Mouse (Mus musculus): ENCODE results near the gene Zbtb18. TPM values are rescaled to one million over a fixed set of nuclear protein-coding genes. Genes with fewer than 3 reads are reported as not detected.

Zbtb18 gene
- polyA plus RNA-seq, 1 experiment from 2014 or later: 2.5 TPM

DNA sequence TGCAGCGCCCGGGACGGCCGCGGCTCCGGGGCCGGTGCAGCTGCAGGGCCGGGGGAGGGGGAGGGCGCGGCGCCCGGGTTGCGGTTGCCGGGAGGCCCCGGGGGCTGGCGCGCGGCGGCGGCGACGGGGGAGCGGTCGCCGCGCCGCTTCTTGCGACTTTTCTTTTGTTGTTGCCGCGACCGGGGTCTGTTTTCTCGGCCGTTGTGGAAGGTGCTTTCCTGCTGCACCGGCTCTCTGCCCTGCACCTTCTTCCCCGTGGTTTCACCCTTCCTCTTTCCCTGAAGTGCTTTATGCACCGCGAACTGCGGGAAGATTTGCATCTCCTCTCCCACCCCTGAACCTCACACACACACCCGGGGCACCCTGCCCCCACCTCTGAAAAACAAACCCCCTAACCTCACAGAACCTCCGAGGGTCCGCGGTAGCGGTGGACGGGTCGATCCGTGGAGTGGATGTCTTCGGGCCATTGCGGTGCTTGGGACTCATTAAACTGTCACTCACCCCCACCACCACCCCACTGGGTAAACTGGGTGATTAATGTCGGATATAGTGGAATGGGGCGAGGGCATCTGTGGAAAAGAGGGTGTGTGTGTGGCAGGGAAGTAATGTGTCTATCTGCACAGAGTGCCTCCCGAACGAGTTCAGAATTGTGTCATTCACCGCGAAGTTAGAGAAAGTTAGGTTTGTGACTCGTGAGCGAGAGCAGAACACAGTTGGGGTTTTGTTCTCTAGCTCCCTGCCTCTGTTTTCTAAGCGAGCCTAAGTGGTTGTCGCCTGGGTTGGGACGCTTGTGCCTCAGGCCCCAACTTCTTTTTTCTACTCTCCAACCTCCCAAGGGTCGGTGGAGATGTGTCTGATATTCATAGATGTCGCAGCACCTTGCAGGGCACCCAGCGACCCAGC is 921 bp downstream of the Zbtb18 start:
- Histone ChIP-seq H3K4me1 (ENCODE audit: control insufficient read depth in 2 of 2, insufficient read depth in 2 of 2, low read length in 2 of 2) (peaks cover 5 to 28% of the 10 kb centered on the region in 2 experiments; a peak in 3 of 4 replicates), H3K36me3 (ENCODE audit: control insufficient read depth, insufficient read depth, low read length) (peaks cover 9% of the 10 kb centered on the region), H3K4me2 (ENCODE audit: low read length) (peak overlapping the region; percentile 89), H3K9ac (ENCODE audit: low read length) (peak overlapping the region; percentile 94), H3K27me3 (ENCODE audit: control insufficient read depth, insufficient read depth, low read length) (no peaks in the 10 kb centered on the region), H3K9me3 (ENCODE audit: control insufficient read depth, low read length) (no peaks in the 10 kb centered on the region), H3K4me3 (ENCODE audit: control insufficient read depth in 1 of 2, insufficient read depth in 1 of 2, low read depth in 1 of 2, low read length in 2 of 2) (peak overlapping the region; percentile 79 to 91), H3K27ac (replicated peaks in 1 of 2; ENCODE audit: control insufficient read depth in 1 of 2, insufficient read depth in 1 of 2, low read depth in 2 of 2, low read length in 2 of 2) (peak overlapping the region; percentile 22 to 96; a peak in 2 of 4 replicates)
- no peak for ATAC-seq (ENCODE audit: insufficient number of reproducible peaks, insufficient read depth, low FRiP score, low read depth)
- 1% methylated on average over 39 of the region's 62 CpGs for WGBS

GRCm38 (mm10) chr1:177443724-177444482 is 1.8 kb downstream of the Zbtb18 start:
- H3K36me3 ChIP-seq (ENCODE audit: control insufficient read depth, insufficient read depth, low read length): peaks cover 16% of the 10 kb centered on the region
- H3K9ac ChIP-seq (ENCODE audit: low read length): peak overlapping the region; percentile 94
- H3K27me3 ChIP-seq (ENCODE audit: control insufficient read depth, insufficient read depth, low read length): no peaks in the 10 kb centered on the region
- H3K9me3 ChIP-seq (ENCODE audit: control insufficient read depth, low read length): no peaks in the 10 kb centered on the region
- WGBS: 36% methylated on average over 9 of the region's 9 CpGs
- peak overlapping the region; percentile 79 to 91 for H3K4me3 ChIP-seq (ENCODE audit: control insufficient read depth in 1 of 2, insufficient read depth in 1 of 2, low read depth in 1 of 2, low read length in 2 of 2)
- ATAC-seq (ENCODE audit: insufficient number of reproducible peaks, insufficient read depth, low FRiP score, low read depth): no peak
- peak overlapping the region; percentile 89 for H3K4me2 ChIP-seq (ENCODE audit: low read length)
- H3K4me1 ChIP-seq (ENCODE audit: control insufficient read depth in 2 of 2, insufficient read depth in 2 of 2, low read length in 2 of 2): peaks cover 5 to 28% of the 10 kb centered on the region in 2 experiments
- no peak overlapping the region for H3K27ac ChIP-seq (replicated peaks in 1 of 2; ENCODE audit: control insufficient read depth in 1 of 2, insufficient read depth in 1 of 2, low read depth in 2 of 2, low read length in 2 of 2)

GRCm38 (mm10) chr1:177444483-177444810 is 2.3 kb downstream of the Zbtb18 start:
- no peak overlapping the region for H3K9ac ChIP-seq (ENCODE audit: low read length)
- no peak for ATAC-seq (ENCODE audit: insufficient number of reproducible peaks, insufficient read depth, low FRiP score, low read depth)

DNA sequence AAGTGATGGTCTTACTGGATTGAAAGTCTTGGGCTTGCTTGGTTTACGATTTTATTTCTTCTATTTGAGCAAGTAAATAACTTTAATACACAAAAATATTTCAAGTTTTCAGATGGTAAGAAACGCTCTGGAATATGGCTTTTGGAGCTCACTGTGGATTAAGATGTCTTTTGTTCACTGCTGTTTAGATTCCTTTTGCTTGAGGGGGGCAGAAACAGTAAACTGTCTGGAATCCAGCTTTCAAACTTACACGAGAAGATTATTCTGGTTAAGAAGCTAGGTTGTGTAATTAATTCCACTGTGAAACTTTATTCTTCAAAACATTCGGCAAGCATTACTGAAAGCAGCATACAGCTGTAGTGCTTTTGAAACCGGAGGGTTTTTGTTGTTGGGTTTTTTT is 2.8 kb downstream of the Zbtb18 start:
- peaks cover 19% of the 10 kb centered on the region for H3K36me3 ChIP-seq (ENCODE audit: control insufficient read depth, insufficient read depth, low read length)
- H3K27me3 ChIP-seq (ENCODE audit: control insufficient read depth, insufficient read depth, low read length): no peaks in the 10 kb centered on the region
- H3K4me1 ChIP-seq (ENCODE audit: control insufficient read depth in 2 of 2, insufficient read depth in 2 of 2, low read length in 2 of 2): peaks cover 5 to 28% of the 10 kb centered on the region in 2 experiments
- 60% methylated on average over 5 of the region's 5 CpGs for WGBS
- H3K9me3 ChIP-seq (ENCODE audit: control insufficient read depth, low read length): no peaks in the 10 kb centered on the region
- peak overlapping the region; percentile 39 for H3K4me2 ChIP-seq (ENCODE audit: low read length)
- H3K27ac ChIP-seq (replicated peaks in 1 of 2; ENCODE audit: control insufficient read depth in 1 of 2, insufficient read depth in 1 of 2, low read depth in 2 of 2, low read length in 2 of 2): no peak overlapping the region
- no peak overlapping the region for H3K4me3 ChIP-seq (ENCODE audit: control insufficient read depth in 1 of 2, insufficient read depth in 1 of 2, low read depth in 1 of 2, low read length in 2 of 2)
- ATAC-seq (ENCODE audit: insufficient number of reproducible peaks, insufficient read depth, low FRiP score, low read depth): no peak
- H3K9ac ChIP-seq (ENCODE audit: low read length): no peak overlapping the region

More at GRCm38 (mm10) chr1:177444483-177444810, 2.3 kb downstream of the Zbtb18 start:
- Histone ChIP-seq H3K27ac (replicated peaks in 1 of 2; ENCODE audit: control insufficient read depth in 1 of 2, insufficient read depth in 1 of 2, low read depth in 2 of 2, low read length in 2 of 2) (no peak overlapping the region), H3K27me3 (ENCODE audit: control insufficient read depth, insufficient read depth, low read length) (no peaks in the 10 kb centered on the region), H3K36me3 (ENCODE audit: control insufficient read depth, insufficient read depth, low read length) (peaks cover 19% of the 10 kb centered on the region), H3K4me1 (ENCODE audit: control insufficient read depth in 2 of 2, insufficient read depth in 2 of 2, low read length in 2 of 2) (peaks cover 5 to 28% of the 10 kb centered on the region in 2 experiments), H3K4me3 (ENCODE audit: control insufficient read depth in 1 of 2, insufficient read depth in 1 of 2, low read depth in 1 of 2, low read length in 2 of 2) (no peak overlapping the region), H3K9me3 (ENCODE audit: control insufficient read depth, low read length) (no peaks in the 10 kb centered on the region), H3K4me2 (ENCODE audit: low read length) (peak overlapping the region; percentile 89)
- 32% methylated on average over 3 of the region's 3 CpGs for WGBS

DNA sequence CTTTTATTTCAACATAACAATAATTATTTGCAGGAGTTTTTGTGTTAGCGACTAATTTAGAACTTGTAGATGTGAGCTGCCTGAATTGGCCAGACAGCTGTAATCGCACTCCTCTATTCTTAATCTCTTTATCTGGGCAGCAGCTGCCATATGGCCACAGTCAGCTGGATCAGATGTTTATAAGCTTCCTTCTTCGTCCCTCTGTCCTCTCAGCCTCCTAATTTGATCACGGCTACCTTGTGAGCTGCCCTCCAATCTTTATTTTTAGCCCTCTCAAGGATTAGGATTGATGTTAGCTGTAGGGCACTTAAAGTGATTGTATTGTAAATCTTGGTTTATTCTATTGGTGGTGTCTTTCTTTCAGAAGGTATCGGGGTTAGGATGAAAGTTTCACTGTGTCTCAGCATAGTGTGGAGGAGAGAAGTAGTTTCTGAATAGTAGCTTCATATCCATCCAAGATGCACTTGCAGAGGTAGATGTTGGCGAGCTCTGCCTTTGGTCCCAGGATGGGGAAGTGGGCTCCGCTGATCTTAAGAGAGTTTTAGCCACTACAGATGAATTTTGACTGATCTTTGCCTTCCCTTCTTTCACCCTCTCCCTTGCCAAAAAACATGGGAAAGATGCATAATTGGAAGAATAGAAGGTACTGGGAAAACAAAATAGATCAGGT is 3.4 kb downstream of the Zbtb18 start:
- Histone ChIP-seq H3K4me2 (ENCODE audit: low read length) (peak overlapping the region; percentile 39), H3K27me3 (ENCODE audit: control insufficient read depth, insufficient read depth, low read length) (no peaks in the 10 kb centered on the region), H3K4me3 (ENCODE audit: control insufficient read depth in 1 of 2, insufficient read depth in 1 of 2, low read depth in 1 of 2, low read length in 2 of 2) (no peak overlapping the region), H3K4me1 (ENCODE audit: control insufficient read depth in 2 of 2, insufficient read depth in 2 of 2, low read length in 2 of 2) (peaks cover 5 to 26% of the 10 kb centered on the region in 2 experiments), H3K9ac (ENCODE audit: low read length) (no peak overlapping the region; the same call in 1 of the 2 replicates), H3K27ac (replicated peaks in 1 of 2; ENCODE audit: control insufficient read depth in 1 of 2, insufficient read depth in 1 of 2, low read depth in 2 of 2, low read length in 2 of 2) (no peak overlapping the region), H3K9me3 (ENCODE audit: control insufficient read depth, low read length) (no peaks in the 10 kb centered on the region), H3K36me3 (ENCODE audit: control insufficient read depth, insufficient read depth, low read length) (peaks cover 19% of the 10 kb centered on the region)
- WGBS: 42% methylated on average over 7 of the region's 7 CpGs
- no peak for ATAC-seq (ENCODE audit: insufficient number of reproducible peaks, insufficient read depth, low FRiP score, low read depth)

DNA sequence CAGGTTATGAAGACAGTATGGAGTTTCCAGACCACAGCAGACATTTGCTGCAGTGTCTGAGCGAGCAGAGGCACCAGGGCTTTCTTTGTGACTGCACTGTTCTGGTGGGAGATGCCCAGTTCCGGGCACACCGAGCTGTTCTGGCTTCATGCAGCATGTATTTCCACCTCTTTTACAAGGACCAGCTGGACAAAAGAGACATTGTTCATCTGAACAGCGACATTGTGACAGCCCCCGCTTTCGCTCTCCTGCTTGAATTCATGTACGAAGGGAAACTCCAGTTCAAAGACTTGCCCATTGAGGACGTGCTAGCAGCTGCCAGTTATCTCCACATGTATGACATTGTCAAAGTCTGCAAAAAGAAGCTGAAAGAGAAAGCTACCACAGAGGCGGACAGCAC is 4.9 kb downstream of the Zbtb18 start:
- Histone ChIP-seq H3K36me3 (ENCODE audit: control insufficient read depth, insufficient read depth, low read length) (peaks cover 19% of the 10 kb centered on the region), H3K4me2 (ENCODE audit: low read length) (no peak overlapping the region), H3K4me3 (ENCODE audit: control insufficient read depth in 1 of 2, insufficient read depth in 1 of 2, low read depth in 1 of 2, low read length in 2 of 2) (no peak overlapping the region), H3K4me1 (ENCODE audit: control insufficient read depth in 2 of 2, insufficient read depth in 2 of 2, low read length in 2 of 2) (peaks cover 5 to 25% of the 10 kb centered on the region in 2 experiments), H3K9ac (ENCODE audit: low read length) (no peak overlapping the region), H3K9me3 (ENCODE audit: control insufficient read depth, low read length) (no peaks in the 10 kb centered on the region), H3K27ac (replicated peaks in 1 of 2; ENCODE audit: control insufficient read depth in 1 of 2, insufficient read depth in 1 of 2, low read depth in 2 of 2, low read length in 2 of 2) (no peak overlapping the region; a peak in 1 of 4 replicates), H3K27me3 (ENCODE audit: control insufficient read depth, insufficient read depth, low read length) (no peaks in the 10 kb centered on the region)
- WGBS: 63% methylated on average over 9 of the region's 9 CpGs
- ATAC-seq (ENCODE audit: insufficient number of reproducible peaks, insufficient read depth, low FRiP score, low read depth): no peak

DNA sequence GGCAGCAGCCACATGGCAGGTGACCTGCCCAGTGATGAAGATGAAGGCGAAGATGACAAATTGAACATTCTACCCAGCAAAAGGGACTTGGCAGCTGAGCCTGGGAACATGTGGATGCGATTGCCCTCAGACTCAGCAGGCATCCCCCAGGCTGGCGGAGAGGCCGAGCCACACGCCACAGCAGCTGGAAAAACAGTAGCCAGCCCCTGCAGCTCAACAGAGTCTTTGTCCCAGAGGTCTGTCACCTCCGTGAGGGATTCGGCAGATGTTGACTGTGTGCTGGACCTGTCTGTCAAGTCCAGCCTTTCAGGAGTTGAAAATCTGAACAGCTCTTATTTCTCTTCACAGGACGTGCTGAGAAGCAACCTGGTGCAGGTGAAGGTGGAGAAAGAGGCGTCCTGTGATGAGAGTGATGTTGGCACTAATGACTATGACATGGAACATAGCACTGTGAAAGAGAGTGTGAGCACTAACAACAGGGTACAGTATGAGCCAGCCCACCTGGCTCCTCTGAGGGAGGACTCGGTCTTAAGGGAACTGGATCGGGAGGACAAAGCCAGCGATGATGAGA is 5.5 kb downstream of the Zbtb18 start:
- Histone ChIP-seq H3K9ac (ENCODE audit: low read length) (no peak overlapping the region), H3K27me3 (ENCODE audit: control insufficient read depth, insufficient read depth, low read length) (no peaks in the 10 kb centered on the region), H3K4me2 (ENCODE audit: low read length) (no peak overlapping the region), H3K36me3 (ENCODE audit: control insufficient read depth, insufficient read depth, low read length) (peaks cover 19% of the 10 kb centered on the region), H3K4me1 (ENCODE audit: control insufficient read depth in 2 of 2, insufficient read depth in 2 of 2, low read length in 2 of 2) (peaks cover 5 to 25% of the 10 kb centered on the region in 2 experiments), H3K4me3 (ENCODE audit: control insufficient read depth in 1 of 2, insufficient read depth in 1 of 2, low read depth in 1 of 2, low read length in 2 of 2) (no peak overlapping the region), H3K9me3 (ENCODE audit: control insufficient read depth, low read length) (no peaks in the 10 kb centered on the region), H3K27ac (replicated peaks in 1 of 2; ENCODE audit: control insufficient read depth in 1 of 2, insufficient read depth in 1 of 2, low read depth in 2 of 2, low read length in 2 of 2) (no peak overlapping the region)
- no peak for ATAC-seq (ENCODE audit: insufficient number of reproducible peaks, insufficient read depth, low FRiP score, low read depth)
- WGBS: 76% methylated on average over 12 of the region's 12 CpGs

Measured in heart, embryonic 14.5 days (tissue).